Mouse (Mus musculus) left cerebral cortex, postnatal 25 days (tissue): Measurements from ENCODE around the gene Hcn3. TPM values are rescaled to one million over a fixed set of nuclear protein-coding genes. Genes with fewer than 3 reads are reported as not detected.
"Not testable (repeated sequence)": the region's sequence is repeated elsewhere in the genome, so short reads cannot be mapped to it uniquely, and the experiment has no call there.

ENCODE experiments used
- DNase-seq, 2 experiments: peaks; one replicate each; pipeline ENCODE4 v3.0.0; 2022; ENCODE audit warnings: low spot score in 2 of 2, mixed read lengths in 1 of 2
- intact Hi-C: fragments of 180-260 bp; cut with DNase I; formaldehyde crosslinking; loops from one replicate; pipeline ENCODE4 v1.15.1; 2025
- total RNA-seq, 2 experiments: library from RNA; stranded (reverse); gene quantifications; 2 replicates each; pipeline ENCODE4 v1.2.3; 2021

Gene Hcn3
- total RNA-seq, 2 experiments from 2014 or later, result 16.0 to 18.7 TPM

- intact Hi-C loops, result no loop called here
- no peak for DNase-seq
Measured at GRCm38 (mm10) chr3:89182531-89183057, 22.6 kb upstream of the Hcn3 start.

GRCm38 (mm10) chr3:89181749-89182500 lies 21.9 kb upstream of the Hcn3 start:
- DNase-seq, result no peak
- intact Hi-C loops, result no loop called here

GRCm38 (mm10) chr3:89179056-89179455 lies 19.1 kb upstream of the Hcn3 start:
- intact Hi-C loops, result no loop called here
- no peak for DNase-seq

- DNase-seq, result no peak
- intact Hi-C loops, result no loop called here
Measured at GRCm38 (mm10) chr3:89178107-89178385, 18.1 kb upstream of the Hcn3 start.

- intact Hi-C loops, result no loop called here
- DNase-seq, result peak; percentile 89 to 98
Measured at GRCm38 (mm10) chr3:89177242-89178106, 17.5 kb upstream of the Hcn3 start, which contains the start of gene Scamp3. TSS of gene Scamp3 (plus strand) at chr3:89177473.

GRCm38 (mm10) chr3:89176421-89176820 lies 16.4 kb upstream of the Hcn3 start:
- intact Hi-C loops, result no loop called here
- DNase-seq, result no peak

- intact Hi-C loops, result no loop called here
Measured at GRCm38 (mm10) chr3:89175544-89175943, 15.5 kb upstream of the Hcn3 start.

GRCm38 (mm10) chr3:89174844-89175243 lies 14.8 kb upstream of the Hcn3 start:
- no peak for DNase-seq
- intact Hi-C loops, result no loop called here

More at GRCm38 (mm10) chr3:89175544-89175943, 15.5 kb upstream of the Hcn3 start:
- DNase-seq, result no peak

GRCm38 (mm10) chr3:89166945-89167344 lies 6.9 kb upstream of the Hcn3 start:
- intact Hi-C loops, result no loop called here
- DNase-seq, result no peak

GRCm38 (mm10) chr3:89165268-89165870 lies 5.4 kb upstream of the Hcn3 start:
- intact Hi-C loops, result loop anchor here (2.0 kb wide), 1 partner anchor 75 kb away; no protein-coding TSS in a partner anchor
- no peak for DNase-seq

GRCm38 (mm10) chr3:89164506-89165267 lies 4.7 kb upstream of the Hcn3 start, which contains the start of gene Clk2:
TSS of gene Clk2 (plus strand) at chr3:89164795.
- DNase-seq, result peak; percentile 92 to 95
- intact Hi-C loops, result loop anchor here (2.0 kb wide), 1 partner anchor 74 kb away; no protein-coding TSS in a partner anchor

GRCm38 (mm10) chr3:89163643-89164245 lies 3.7 kb upstream of the Hcn3 start:
- intact Hi-C loops, result loop anchor here (2.0 kb wide), 1 partner anchor 73 kb away; no protein-coding TSS in a partner anchor
- DNase-seq, result no peak

GRCm38 (mm10) chr3:89163123-89163522 lies 3.1 kb upstream of the Hcn3 start:
- no peak for DNase-seq
- intact Hi-C loops, result no loop called here

GRCm38 (mm10) chr3:89161786-89162185 lies 1.8 kb upstream of the Hcn3 start:
- intact Hi-C loops, result no loop called here
- DNase-seq, result no peak

- intact Hi-C loops, result not testable (repeated sequence)
Measured at GRCm38 (mm10) chr3:89161207-89161606, 1.2 kb upstream of the Hcn3 start.

GRCm38 (mm10) chr3:89159211-89159610 lies 785 bp downstream of the Hcn3 start:
- DNase-seq, result no peak
- intact Hi-C loops, result loop anchor here (2.0 kb wide), 1 partner anchor 44 kb away; no protein-coding TSS in a partner anchor

More at GRCm38 (mm10) chr3:89161207-89161606, 1.2 kb upstream of the Hcn3 start:
- DNase-seq, result not testable (repeated sequence)

- intact Hi-C loops, result loop anchor here (1.0 to 2.0 kb wide), 2 partner anchors 26 to 44 kb away; no protein-coding TSS in a partner anchor
- peak in 1 of 2 experiments; percentile 38 for DNase-seq
Measured at GRCm38 (mm10) chr3:89158651-89159050, 1.3 kb downstream of the Hcn3 start.

- intact Hi-C loops, result no loop called here
Measured at GRCm38 (mm10) chr3:89156951-89157350, 3.0 kb downstream of the Hcn3 start.

More at GRCm38 (mm10) chr3:89156951-89157350, 3.0 kb downstream of the Hcn3 start:
- DNase-seq, result no peak
